Mouse (Mus musculus) MEL (cell line): ENCODE results near the gene Tmem214. TPM values are rescaled to one million over a fixed set of nuclear protein-coding genes. Genes with fewer than 3 reads are reported as not detected.

Experiments
- DNase-seq: peaks from one replicate; pipeline ENCODE4 v3.0.0; 2011; ENCODE audit warnings: low read depth, low spot score
- H3K27ac ChIP-seq: 2 replicates; pipeline ENCODE4 v1.5.1; 2012; ENCODE audit warnings: low read depth, mild to moderate bottlenecking, control low read depth, low read length, moderate library complexity; ENCODE audit not compliant: control insufficient read depth
- H3K27me3 ChIP-seq, 2 experiments: fragments of 150-350 bp in 1 of 2; sonication (generic) in 1 of 2; 2 replicates each; pipeline ENCODE4 v1.6.1; 2012; ENCODE audit warnings: low read length in 2 of 2, mild to moderate bottlenecking in 2 of 2, improper control_type of control experiment in 1 of 2, moderate library complexity in 1 of 2; ENCODE audit not compliant: insufficient read depth in 2 of 2, control insufficient read depth in 1 of 2
- H3K36me3 ChIP-seq, 2 experiments: 2 replicates each; pipeline ENCODE4 v1.6.1; 2012 to 2014; ENCODE audit warnings: low read length in 2 of 2, improper control_type of control experiment in 1 of 2, inconsistent platforms in 1 of 2, mild to moderate bottlenecking in 1 of 2; ENCODE audit not compliant: insufficient read depth in 2 of 2, control insufficient read depth in 1 of 2
- H3K4me1 ChIP-seq, 2 experiments: fragments of 150-350 bp in 1 of 2; sonication (generic) in 1 of 2; 2 replicates each; pipeline ENCODE4 v1.6.1; 2012; ENCODE audit warnings: low read length in 2 of 2, improper control_type of control experiment in 1 of 2, mild to moderate bottlenecking in 1 of 2; ENCODE audit not compliant: insufficient read depth in 2 of 2, control insufficient read depth in 1 of 2
- H3K4me3 ChIP-seq, 2 experiments: fragments of 150-350 bp in 1 of 2; sonication (generic) in 1 of 2; 2 replicates each; pipeline ENCODE4 v1.5.1; 2012; ENCODE audit warnings: low read depth in 2 of 2, low read length in 2 of 2, mild to moderate bottlenecking in 2 of 2, moderate library complexity in 2 of 2, control low read depth in 1 of 2, improper control_type of control experiment in 1 of 2; ENCODE audit not compliant: control insufficient read depth in 1 of 2, insufficient read depth in 1 of 2
- H3K79me2 ChIP-seq: 2 replicates; pipeline ENCODE4 v1.6.1; 2012; ENCODE audit warnings: mild to moderate bottlenecking, low read length, moderate library complexity; ENCODE audit not compliant: control insufficient read depth, poor library complexity, insufficient read depth
- H3K9ac ChIP-seq: 2 replicates; pipeline ENCODE4 v1.6.1; 2012; ENCODE audit warnings: low read depth, mild to moderate bottlenecking, control low read depth, low read length, moderate library complexity; ENCODE audit not compliant: control insufficient read depth, poor library complexity, severe bottlenecking
- H3K9me3 ChIP-seq: fragments of 150-350 bp; sonication (generic); replicated peaks from 2 replicates; pipeline ENCODE4 v1.6.1; 2012; ENCODE audit warnings: mild to moderate bottlenecking, low read length, improper control_type of control experiment, moderate library complexity; ENCODE audit not compliant: insufficient read depth
- BHLHE40 ChIP-seq: IDR thresholded peaks from 2 replicates; pipeline ENCODE4 v1.6.1; 2012; ENCODE audit warnings: low read depth, mild to moderate bottlenecking, inconsistent platforms, low read length, improper control_type of control experiment, borderline replicate concordance
- CTCF ChIP-seq, 3 experiments: IDR thresholded peaks in 2 of 3; conservative IDR thresholded peaks in 1 of 3; 2 replicates each; pipeline ENCODE4 v1.5.1; 2011 to 2012; ENCODE audit warnings: low read length in 3 of 3, low read depth in 2 of 3, mild to moderate bottlenecking in 2 of 3, improper control_type of control experiment in 1 of 3, inconsistent platforms in 1 of 3, mixed read lengths in 1 of 3, moderate library complexity in 1 of 3; ENCODE audit not compliant: control insufficient read depth in 1 of 3, insufficient read depth in 1 of 3, poor library complexity in 1 of 3, severe bottlenecking in 1 of 3
- E2F4 ChIP-seq: IDR thresholded peaks from 2 replicates; pipeline ENCODE4 v1.6.1; 2011; ENCODE audit warnings: low read depth, low read length, improper control_type of control experiment, borderline replicate concordance
- ELF1 ChIP-seq: IDR thresholded peaks from 2 replicates; pipeline ENCODE4 v1.6.1; 2014; ENCODE audit warnings: low read depth, mild to moderate bottlenecking, inconsistent platforms, low read length, improper control_type of control experiment, moderate library complexity
- GABPA ChIP-seq: IDR thresholded peaks from 2 replicates; pipeline ENCODE4 v1.6.1; 2012; ENCODE audit warnings: low read depth, mild to moderate bottlenecking, inconsistent platforms, low read length, improper control_type of control experiment, moderate library complexity
- GATA1 ChIP-seq: IDR thresholded peaks from 2 replicates; pipeline ENCODE4 v1.6.1; 2011; ENCODE audit warnings: low read depth, low read length, improper control_type of control experiment
- JUND ChIP-seq: IDR thresholded peaks from 2 replicates; pipeline ENCODE4 v1.6.1; 2011; ENCODE audit warnings: low read depth, mild to moderate bottlenecking, improper control_type of control experiment, low read length
- KAT2A ChIP-seq: conservative IDR thresholded peaks from 2 replicates; pipeline ENCODE4 v1.6.1; 2012; ENCODE audit warnings: low read depth, low read length, improper control_type of control experiment, inconsistent platforms
- MAFK ChIP-seq: IDR thresholded peaks from 2 replicates; pipeline ENCODE4 v1.6.1; 2011; ENCODE audit warnings: low read depth, mild to moderate bottlenecking, low read length, improper control_type of control experiment, borderline replicate concordance
- MXI1 ChIP-seq: IDR thresholded peaks from 2 replicates; pipeline ENCODE4 v1.6.1; 2011; ENCODE audit warnings: mild to moderate bottlenecking, low read depth, low read length, improper control_type of control experiment
- MYC ChIP-seq: IDR thresholded peaks from 2 replicates; pipeline ENCODE4 v1.6.1; 2011; ENCODE audit warnings: low read depth, mild to moderate bottlenecking, low read length, improper control_type of control experiment, moderate library complexity
- NRF1 ChIP-seq: IDR thresholded peaks from 2 replicates; pipeline ENCODE4 v1.6.1; 2014; ENCODE audit warnings: low read depth, mild to moderate bottlenecking, inconsistent platforms, low read length, improper control_type of control experiment, moderate library complexity; ENCODE audit not compliant: poor library complexity, insufficient read depth, severe bottlenecking
- POLR2A ChIP-seq, 2 experiments: IDR thresholded peaks; 2 replicates each; pipeline ENCODE4 v1.6.1; 2011 to 2012; ENCODE audit warnings: low read length in 2 of 2, mild to moderate bottlenecking in 2 of 2, control low read depth in 1 of 2, improper control_type of control experiment in 1 of 2, low read depth in 1 of 2, moderate library complexity in 1 of 2; ENCODE audit not compliant: control insufficient read depth in 1 of 2, insufficient read depth in 1 of 2, poor library complexity in 1 of 2
- POLR2AphosphoS2 ChIP-seq: IDR thresholded peaks from 2 replicates; pipeline ENCODE4 v1.6.1; 2011; ENCODE audit warnings: low read length, improper control_type of control experiment
- RCOR1 ChIP-seq: IDR thresholded peaks from 2 replicates; pipeline ENCODE4 v1.6.1; 2012; ENCODE audit warnings: low read depth, mild to moderate bottlenecking, inconsistent platforms, low read length, improper control_type of control experiment
- SIN3A ChIP-seq: IDR thresholded peaks from 2 replicates; pipeline ENCODE4 v1.6.1; 2012; ENCODE audit warnings: low read length, improper control_type of control experiment, inconsistent platforms
- TBP ChIP-seq: IDR thresholded peaks from 2 replicates; pipeline ENCODE4 v1.8.0; 2011; ENCODE audit warnings: low read depth, low read length, improper control_type of control experiment
- UBTF ChIP-seq: IDR thresholded peaks from 2 replicates; pipeline ENCODE4 v1.6.1; 2012; ENCODE audit warnings: low read depth, mild to moderate bottlenecking, inconsistent platforms, low read length, improper control_type of control experiment, moderate library complexity, borderline replicate concordance; ENCODE audit not compliant: insufficient read depth
- USF1 ChIP-seq: IDR thresholded peaks from 2 replicates; pipeline ENCODE4 v1.6.1; 2014; ENCODE audit warnings: low read depth, mild to moderate bottlenecking, inconsistent platforms, low read length, improper control_type of control experiment, moderate library complexity
- USF2 ChIP-seq, 2 experiments: IDR thresholded peaks; 2 replicates each; pipeline ENCODE4 v1.6.1; 2011 to 2012; ENCODE audit warnings: improper control_type of control experiment in 2 of 2, low read length in 2 of 2, borderline replicate concordance in 1 of 2, inconsistent platforms in 1 of 2, low read depth in 1 of 2, mild to moderate bottlenecking in 1 of 2; ENCODE audit not compliant: insufficient read depth in 1 of 2
- ZC3H11A ChIP-seq: IDR thresholded peaks from 2 replicates; pipeline ENCODE4 v1.6.1; 2012; ENCODE audit warnings: low read depth, mild to moderate bottlenecking, inconsistent platforms, low read length, improper control_type of control experiment
- ZNF384 ChIP-seq: IDR thresholded peaks from 2 replicates; pipeline ENCODE4 v1.6.1; 2012; ENCODE audit warnings: low read depth, mild to moderate bottlenecking, inconsistent platforms, low read length, improper control_type of control experiment
- polyA plus RNA-seq, 2 experiments: library from polyadenylated mRNA; stranded (reverse) in 1 of 2; unstranded in 1 of 2; fragments of >175 nt in 1 of 2; fragments of >200 nt in 1 of 2; gene quantifications; 2 replicates each; pipeline versions ENCODE4 v1.2.1 to v1.2.4; 2012; ENCODE audit warnings: low replicate concordance in 2 of 2, low read depth in 1 of 2; ENCODE audit not compliant: insufficient read length in 2 of 2, insufficient read depth in 1 of 2, missing spikeins in 1 of 2
- total RNA-seq: library from RNA; depleted of rRNA; stranded (reverse); fragments of 300-350 nt; gene quantifications from 2 replicates; pipeline ENCODE4 v1.2.3, GENCODE M21; 2012

Tmem214 gene
- total and polyA plus RNA-seq, 3 experiments, result 50.5 to 170 (median 101) TPM

- TF ChIP-seq USF2 (IDR thresholded peaks at IDR 0.05; ENCODE audit: borderline replicate concordance in 1 of 2, insufficient read depth in 1 of 2, low read depth in 1 of 2, low read length in 2 of 2) (no peak), E2F4 (no peak), MYC (no peak), GATA1 (no peak), POLR2A (IDR thresholded peaks at IDR 0.05; ENCODE audit: control insufficient read depth in 1 of 2, insufficient read depth in 1 of 2, low read depth in 1 of 2, low read length in 2 of 2, poor library complexity in 1 of 2) (peak; percentile 10 to 48; a peak in 3 of 4 replicates), MXI1 (no peak), POLR2AphosphoS2 (peak; percentile 48), SIN3A (peak; percentile 2; the same call in 1 of the 2 replicates), CTCF (IDR thresholded peaks at IDR 0.05 in 2 of 3, conservative IDR thresholded peaks at IDR 0.05 in 1 of 3; ENCODE audit: control insufficient read depth in 1 of 3, insufficient read depth in 1 of 3, low read depth in 2 of 3, low read length in 3 of 3, poor library complexity in 1 of 3, severe bottlenecking in 1 of 3) (no peak), BHLHE40 (no peak), KAT2A (no peak), ELF1 (no peak), USF1 (no peak)
Observed at GRCm38 (mm10) chr5:30889088-30889754, 21.4 kb downstream of the Tmem214 start (continued).

- Histone ChIP-seq H3K9me3 (no peaks in the 10 kb centered on the region), H3K9ac (no peak overlapping the region), H3K4me3 (no peak overlapping the region), H3K27me3 (no peaks in the 10 kb centered on the region), H3K79me2 (peaks cover 5% of the 10 kb centered on the region; the same call in 1 of the 2 replicates), H3K27ac (no peak overlapping the region), H3K36me3 (peaks cover 0 to 12% of the 10 kb centered on the region in 2 experiments; a peak in 2 of 4 replicates), H3K4me1 (peaks cover 0 to 10% of the 10 kb centered on the region in 2 experiments; a peak in 2 of 4 replicates)
- no peak for DNase-seq
- no peak for TF ChIP-seq GATA1
- TF ChIP-seq POLR2A (IDR thresholded peaks at IDR 0.05; ENCODE audit: control insufficient read depth in 1 of 2, insufficient read depth in 1 of 2, low read depth in 1 of 2, low read length in 2 of 2, poor library complexity in 1 of 2), result no peak
- no peak for TF ChIP-seq GABPA
- TF ChIP-seq RCOR1, result no peak
- no peak for TF ChIP-seq TBP
- no peak for TF ChIP-seq NRF1
- no peak for TF ChIP-seq MAFK
- no peak for TF ChIP-seq JUND
- no peak for TF ChIP-seq UBTF
- no peak for TF ChIP-seq MXI1
- no peak for TF ChIP-seq ZNF384
- TF ChIP-seq ZC3H11A, result no peak
Observed at GRCm38 (mm10) chr5:30890375-30890774, 22.6 kb downstream of the Tmem214 start.
